Mouse (Mus musculus): ENCODE results near the gene Syt7. TPM values are rescaled to one million over a fixed set of nuclear protein-coding genes. Genes with fewer than 3 reads are reported as not detected.

Gene Syt7
- polyA plus RNA-seq, 1 experiment from 2014 or later, result 0.75 TPM

GRCm38 (mm10) chr19:10415508-10415907 lies 26.6 kb downstream of the Syt7 start:
- no peak overlapping the region for H3K27ac ChIP-seq (ENCODE audit: low read length)
- H3K9ac ChIP-seq (ENCODE audit: low read length), result no peak overlapping the region
- H3K4me1 ChIP-seq (replicated peaks; ENCODE audit: control insufficient read depth, insufficient read depth, low read length), result peaks cover 14% of the 10 kb centered on the region
- 61% methylated on average over 5 of the region's 5 CpGs for WGBS
- no peaks in the 10 kb centered on the region for H3K36me3 ChIP-seq (ENCODE audit: control insufficient read depth, insufficient read depth, low read length)
- ATAC-seq (ENCODE audit: low read depth), result no peak
- H3K4me2 ChIP-seq (ENCODE audit: low read depth, low read length), result no peak overlapping the region
- H3K27me3 ChIP-seq (ENCODE audit: control insufficient read depth, insufficient read depth, low read depth, low read length), result no peaks in the 10 kb centered on the region; the same call in 1 of the 2 replicates
- no peaks in the 10 kb centered on the region for H3K9me3 ChIP-seq (ENCODE audit: control insufficient read depth, low read length)
- H3K4me3 ChIP-seq (ENCODE audit: low read length), result no peak overlapping the region

GRCm38 (mm10) chr19:10416889-10417288 lies 28.0 kb downstream of the Syt7 start:
- H3K9ac ChIP-seq (ENCODE audit: low read length), result no peak overlapping the region
- no peak overlapping the region for H3K4me2 ChIP-seq (ENCODE audit: low read depth, low read length)
- peak overlapping the region; percentile 24; the same call in 1 of the 2 replicates for H3K27ac ChIP-seq (ENCODE audit: low read length)
- WGBS, result 34% methylated on average over 8 of the region's 8 CpGs
- peaks cover 14% of the 10 kb centered on the region for H3K4me1 ChIP-seq (replicated peaks; ENCODE audit: control insufficient read depth, insufficient read depth, low read length)
- H3K4me3 ChIP-seq (ENCODE audit: low read length), result no peak overlapping the region
- no peaks in the 10 kb centered on the region; the same call in 1 of the 2 replicates for H3K27me3 ChIP-seq (ENCODE audit: control insufficient read depth, insufficient read depth, low read depth, low read length)
- no peaks in the 10 kb centered on the region for H3K36me3 ChIP-seq (ENCODE audit: control insufficient read depth, insufficient read depth, low read length)
- no peaks in the 10 kb centered on the region for H3K9me3 ChIP-seq (ENCODE audit: control insufficient read depth, low read length)
- peak; percentile 48 for ATAC-seq (ENCODE audit: low read depth)

- no peak overlapping the region for H3K4me3 ChIP-seq (ENCODE audit: low read length)
- H3K4me2 ChIP-seq (ENCODE audit: low read depth, low read length), result no peak overlapping the region
- H3K9me3 ChIP-seq (ENCODE audit: control insufficient read depth, low read length), result no peaks in the 10 kb centered on the region
- no peak overlapping the region for H3K9ac ChIP-seq (ENCODE audit: low read length)
- H3K27ac ChIP-seq (ENCODE audit: low read length), result peak overlapping the region; percentile 24; the same call in 1 of the 2 replicates
- H3K4me1 ChIP-seq (replicated peaks; ENCODE audit: control insufficient read depth, insufficient read depth, low read length), result peaks cover 20% of the 10 kb centered on the region
- ATAC-seq (ENCODE audit: low read depth), result peak; percentile 53
- H3K27me3 ChIP-seq (ENCODE audit: control insufficient read depth, insufficient read depth, low read depth, low read length), result no peaks in the 10 kb centered on the region; the same call in 1 of the 2 replicates
- H3K36me3 ChIP-seq (ENCODE audit: control insufficient read depth, insufficient read depth, low read length), result no peaks in the 10 kb centered on the region
- 36% methylated on average over 12 of the region's 12 CpGs for WGBS
Measured at GRCm38 (mm10) chr19:10417436-10417835, 28.5 kb downstream of the Syt7 start.

- H3K27me3 ChIP-seq (ENCODE audit: control insufficient read depth, insufficient read depth, low read depth, low read length), result peaks cover 3% of the 10 kb centered on the region
- no peak overlapping the region; the same call in 1 of the 2 replicates for H3K9ac ChIP-seq (ENCODE audit: low read length)
- H3K4me2 ChIP-seq (ENCODE audit: low read depth, low read length), result peak overlapping the region; percentile 56
- H3K36me3 ChIP-seq (ENCODE audit: control insufficient read depth, insufficient read depth, low read length), result no peaks in the 10 kb centered on the region
- peak; percentile 40; the same call in 1 of the 2 replicates for ATAC-seq (ENCODE audit: low read depth)
- peaks cover 12% of the 10 kb centered on the region for H3K4me1 ChIP-seq (replicated peaks; ENCODE audit: control insufficient read depth, insufficient read depth, low read length)
- H3K9me3 ChIP-seq (ENCODE audit: control insufficient read depth, low read length), result no peaks in the 10 kb centered on the region
- no peak overlapping the region for H3K27ac ChIP-seq (ENCODE audit: low read length)
- 3% methylated on average over 52 of the region's 53 CpGs for WGBS
- peak overlapping the region; percentile 32 for H3K4me3 ChIP-seq (ENCODE audit: low read length)
Measured at GRCm38 (mm10) chr19:10421986-10422976, 33.4 kb downstream of the Syt7 start.

- no peak overlapping the region for H3K9ac ChIP-seq (ENCODE audit: low read length)
- WGBS, result 39% methylated on average over 1 of the region's 1 CpGs
- 0 out of 2 replicates have a peak, but pooled peaks have one; percentile 12 for ATAC-seq (ENCODE audit: low read depth)
- no peak overlapping the region for H3K4me3 ChIP-seq (ENCODE audit: low read length)
- H3K27ac ChIP-seq (ENCODE audit: low read length), result no peak overlapping the region
- no peaks in the 10 kb centered on the region for H3K36me3 ChIP-seq (ENCODE audit: control insufficient read depth, insufficient read depth, low read length)
- no peaks in the 10 kb centered on the region for H3K9me3 ChIP-seq (ENCODE audit: control insufficient read depth, low read length)
- H3K4me2 ChIP-seq (ENCODE audit: low read depth, low read length), result no peak overlapping the region
- peaks cover 13% of the 10 kb centered on the region for H3K4me1 ChIP-seq (replicated peaks; ENCODE audit: control insufficient read depth, insufficient read depth, low read length)
- peaks cover 3% of the 10 kb centered on the region for H3K27me3 ChIP-seq (ENCODE audit: control insufficient read depth, insufficient read depth, low read depth, low read length)
Measured at GRCm38 (mm10) chr19:10424751-10425150, 35.9 kb downstream of the Syt7 start.

- Histone ChIP-seq H3K4me3 (ENCODE audit: low read length) (no peak overlapping the region), H3K9me3 (ENCODE audit: control insufficient read depth, low read length) (no peaks in the 10 kb centered on the region), H3K27ac (ENCODE audit: low read length) (no peak overlapping the region), H3K27me3 (ENCODE audit: control insufficient read depth, insufficient read depth, low read depth, low read length) (peaks cover 3% of the 10 kb centered on the region), H3K9ac (ENCODE audit: low read length) (no peak overlapping the region), H3K36me3 (ENCODE audit: control insufficient read depth, insufficient read depth, low read length) (no peaks in the 10 kb centered on the region), H3K4me1 (replicated peaks; ENCODE audit: control insufficient read depth, insufficient read depth, low read length) (peaks cover 22% of the 10 kb centered on the region), H3K4me2 (ENCODE audit: low read depth, low read length) (no peak overlapping the region)
- ATAC-seq (ENCODE audit: low read depth), result no peak
- WGBS, result 58% methylated on average over 13 of the region's 13 CpGs
Measured at GRCm38 (mm10) chr19:10425484-10426270, 36.8 kb downstream of the Syt7 start.

GRCm38 (mm10) chr19:10426312-10426711 lies 37.4 kb downstream of the Syt7 start:
- H3K4me1 ChIP-seq (replicated peaks; ENCODE audit: control insufficient read depth, insufficient read depth, low read length), result peaks cover 22% of the 10 kb centered on the region

GRCm38 (mm10) chr19:10426793-10427192 lies 37.9 kb downstream of the Syt7 start:
- 44% methylated on average over 6 of the region's 6 CpGs for WGBS
- no peak for ATAC-seq (ENCODE audit: low read depth)
- Histone ChIP-seq H3K4me2 (ENCODE audit: low read depth, low read length) (no peak overlapping the region), H3K9me3 (ENCODE audit: control insufficient read depth, low read length) (no peaks in the 10 kb centered on the region), H3K4me3 (ENCODE audit: low read length) (no peak overlapping the region), H3K4me1 (replicated peaks; ENCODE audit: control insufficient read depth, insufficient read depth, low read length) (peaks cover 22% of the 10 kb centered on the region), H3K36me3 (ENCODE audit: control insufficient read depth, insufficient read depth, low read length) (no peaks in the 10 kb centered on the region), H3K9ac (ENCODE audit: low read length) (no peak overlapping the region), H3K27me3 (ENCODE audit: control insufficient read depth, insufficient read depth, low read depth, low read length) (peaks cover 3% of the 10 kb centered on the region), H3K27ac (ENCODE audit: low read length) (no peak overlapping the region)

More at GRCm38 (mm10) chr19:10426312-10426711, 37.4 kb downstream of the Syt7 start:
- H3K4me2 ChIP-seq (ENCODE audit: low read depth, low read length), result no peak overlapping the region
- H3K27me3 ChIP-seq (ENCODE audit: control insufficient read depth, insufficient read depth, low read depth, low read length), result peaks cover 3% of the 10 kb centered on the region
- H3K9me3 ChIP-seq (ENCODE audit: control insufficient read depth, low read length), result no peaks in the 10 kb centered on the region
- no peaks in the 10 kb centered on the region for H3K36me3 ChIP-seq (ENCODE audit: control insufficient read depth, insufficient read depth, low read length)
- no peak overlapping the region for H3K27ac ChIP-seq (ENCODE audit: low read length)
- ATAC-seq (ENCODE audit: low read depth), result no peak
- no peak overlapping the region for H3K9ac ChIP-seq (ENCODE audit: low read length)
- 53% methylated on average over 25 of the region's 25 CpGs for WGBS
- H3K4me3 ChIP-seq (ENCODE audit: low read length), result no peak overlapping the region

GRCm38 (mm10) chr19:10427431-10427830 lies 38.5 kb downstream of the Syt7 start:
- H3K4me2 ChIP-seq (ENCODE audit: low read depth, low read length), result no peak overlapping the region
- peaks cover 17% of the 10 kb centered on the region for H3K4me1 ChIP-seq (replicated peaks; ENCODE audit: control insufficient read depth, insufficient read depth, low read length)
- WGBS, result 75% methylated on average over 9 of the region's 9 CpGs
- H3K9me3 ChIP-seq (ENCODE audit: control insufficient read depth, low read length), result no peaks in the 10 kb centered on the region
- no peak overlapping the region for H3K9ac ChIP-seq (ENCODE audit: low read length)
- ATAC-seq (ENCODE audit: low read depth), result no peak
- no peak overlapping the region for H3K4me3 ChIP-seq (ENCODE audit: low read length)
- H3K36me3 ChIP-seq (ENCODE audit: control insufficient read depth, insufficient read depth, low read length), result no peaks in the 10 kb centered on the region
- no peak overlapping the region for H3K27ac ChIP-seq (ENCODE audit: low read length)
- peaks cover 3% of the 10 kb centered on the region for H3K27me3 ChIP-seq (ENCODE audit: control insufficient read depth, insufficient read depth, low read depth, low read length)
